Mouse (Mus musculus): Measurements from ENCODE around the gene Pex14. TPM values are rescaled to one million over a fixed set of nuclear protein-coding genes. Genes with fewer than 3 reads are reported as not detected.

The Pex14 gene
- polyA plus RNA-seq, 1 experiment: 48.8 TPM

- Histone ChIP-seq H3K4me1 (ENCODE audit: control insufficient read depth, insufficient read depth, insufficient read length, low read length) (peaks cover 18% of the 10 kb centered on the region), H3K27ac (replicated peaks; ENCODE audit: low read depth, low read length) (no peak overlapping the region), H3K4me3 (ENCODE audit: insufficient read depth, low read depth, low read length) (no peak overlapping the region)
Measured at GRCm38 (mm10) chr4:148923976-148924375, 175.7 kb downstream of the Pex14 start.

GRCm38 (mm10) chr4:148923414-148923813 is 176.3 kb downstream of the Pex14 start:
- Histone ChIP-seq H3K27ac (replicated peaks; ENCODE audit: low read depth, low read length) (no peak overlapping the region), H3K4me3 (ENCODE audit: insufficient read depth, low read depth, low read length) (no peak overlapping the region), H3K4me1 (ENCODE audit: control insufficient read depth, insufficient read depth, insufficient read length, low read length) (peaks cover 15% of the 10 kb centered on the region)

GRCm38 (mm10) chr4:148922221-148922700 is 177.4 kb downstream of the Pex14 start:
- Histone ChIP-seq H3K4me3 (ENCODE audit: insufficient read depth, low read depth, low read length) (no peak overlapping the region), H3K27ac (replicated peaks; ENCODE audit: low read depth, low read length) (no peak overlapping the region), H3K4me1 (ENCODE audit: control insufficient read depth, insufficient read depth, insufficient read length, low read length) (peaks cover 15% of the 10 kb centered on the region)

GRCm38 (mm10) chr4:148920610-148921009 is 179.1 kb downstream of the Pex14 start:
- no peak overlapping the region for H3K27ac ChIP-seq (replicated peaks; ENCODE audit: low read depth, low read length)
- peaks cover 5% of the 10 kb centered on the region for H3K4me1 ChIP-seq (ENCODE audit: control insufficient read depth, insufficient read depth, insufficient read length, low read length)
- H3K4me3 ChIP-seq (ENCODE audit: insufficient read depth, low read depth, low read length): no peak overlapping the region

GRCm38 (mm10) chr4:148918707-148919447 is 180.8 kb downstream of the Pex14 start:
- Histone ChIP-seq H3K4me1 (ENCODE audit: control insufficient read depth, insufficient read depth, insufficient read length, low read length) (peaks cover 4% of the 10 kb centered on the region; the same call in 1 of the 2 replicates), H3K4me3 (ENCODE audit: insufficient read depth, low read depth, low read length) (no peak overlapping the region), H3K27ac (replicated peaks; ENCODE audit: low read depth, low read length) (no peak overlapping the region)

GRCm38 (mm10) chr4:148915849-148916248 is 183.8 kb downstream of the Pex14 start:
- H3K4me3 ChIP-seq (ENCODE audit: insufficient read depth, low read depth, low read length): no peak overlapping the region
- no peak overlapping the region for H3K27ac ChIP-seq (replicated peaks; ENCODE audit: low read depth, low read length)
- H3K4me1 ChIP-seq (ENCODE audit: control insufficient read depth, insufficient read depth, insufficient read length, low read length): 0 out of 2 replicates have a peak, but pooled peaks cover 6% of the 10 kb centered on the region

- no peak overlapping the region for H3K27ac ChIP-seq (replicated peaks; ENCODE audit: low read depth, low read length)
- H3K4me1 ChIP-seq (ENCODE audit: control insufficient read depth, insufficient read depth, insufficient read length, low read length): peaks cover 14% of the 10 kb centered on the region; the same call in 1 of the 2 replicates
- H3K4me3 ChIP-seq (ENCODE audit: insufficient read depth, low read depth, low read length): no peak overlapping the region
Measured at GRCm38 (mm10) chr4:148914863-148915622, 184.6 kb downstream of the Pex14 start.

GRCm38 (mm10) chr4:148912826-148913590 is 186.7 kb downstream of the Pex14 start:
- Histone ChIP-seq H3K4me3 (ENCODE audit: insufficient read depth, low read depth, low read length) (no peak overlapping the region), H3K27ac (replicated peaks; ENCODE audit: low read depth, low read length) (no peak overlapping the region), H3K4me1 (ENCODE audit: control insufficient read depth, insufficient read depth, insufficient read length, low read length) (peaks cover 15% of the 10 kb centered on the region; the same call in 1 of the 2 replicates)

- no peak overlapping the region for H3K27ac ChIP-seq (replicated peaks; ENCODE audit: low read depth, low read length)
- H3K4me1 ChIP-seq (ENCODE audit: control insufficient read depth, insufficient read depth, insufficient read length, low read length): peaks cover 15% of the 10 kb centered on the region; the same call in 1 of the 2 replicates
- H3K4me3 ChIP-seq (ENCODE audit: insufficient read depth, low read depth, low read length): no peak overlapping the region
Measured at GRCm38 (mm10) chr4:148912134-148912533, 187.5 kb downstream of the Pex14 start.

Other genes with a start within 250 kb of the Pex14 start
- gene Dffa, start 4.3 kb upstream of the Pex14 start, polyA plus RNA-seq (2012; ENCODE audit: insufficient read depth, insufficient read length, missing spikeins): 7.8 and 11.3 TPM in 2 replicates
- not detected in 2 replicates for gene Cort, start 26.9 kb upstream of the Pex14 start, polyA plus RNA-seq (2012; ENCODE audit: insufficient read depth, insufficient read length, missing spikeins)
- gene Cenps, start 37.8 kb upstream of the Pex14 start, polyA plus RNA-seq (2012; ENCODE audit: insufficient read depth, insufficient read length, missing spikeins): not detected in 2 replicates
- gene Pgd, start 66.9 kb upstream of the Pex14 start, polyA plus RNA-seq (2012; ENCODE audit: insufficient read depth, insufficient read length, missing spikeins): 583 and 610 TPM in 2 replicates
- gene Kif1b, start 207.8 kb upstream of the Pex14 start, polyA plus RNA-seq (2012; ENCODE audit: insufficient read depth, insufficient read length, missing spikeins): 59.4 and 63.5 TPM in 2 replicates